Mouse (Mus musculus) natural killer cell, adult 2 months (primary cell): ENCODE data around the gene Hmgcl.

Experiments used
- DNase-seq, 2 experiments: peaks; one replicate each; pipeline ENCODE4 v3.0.0; 2022; ENCODE audit warnings: low spot score in 2 of 2

The Hmgcl gene

GRCm38 (mm10) chr4:135986301-135986942, 40.2 kb downstream of the Hmgcl start:
- DNase-seq, result peak in 1 of 2 experiments; percentile 22

DNA sequence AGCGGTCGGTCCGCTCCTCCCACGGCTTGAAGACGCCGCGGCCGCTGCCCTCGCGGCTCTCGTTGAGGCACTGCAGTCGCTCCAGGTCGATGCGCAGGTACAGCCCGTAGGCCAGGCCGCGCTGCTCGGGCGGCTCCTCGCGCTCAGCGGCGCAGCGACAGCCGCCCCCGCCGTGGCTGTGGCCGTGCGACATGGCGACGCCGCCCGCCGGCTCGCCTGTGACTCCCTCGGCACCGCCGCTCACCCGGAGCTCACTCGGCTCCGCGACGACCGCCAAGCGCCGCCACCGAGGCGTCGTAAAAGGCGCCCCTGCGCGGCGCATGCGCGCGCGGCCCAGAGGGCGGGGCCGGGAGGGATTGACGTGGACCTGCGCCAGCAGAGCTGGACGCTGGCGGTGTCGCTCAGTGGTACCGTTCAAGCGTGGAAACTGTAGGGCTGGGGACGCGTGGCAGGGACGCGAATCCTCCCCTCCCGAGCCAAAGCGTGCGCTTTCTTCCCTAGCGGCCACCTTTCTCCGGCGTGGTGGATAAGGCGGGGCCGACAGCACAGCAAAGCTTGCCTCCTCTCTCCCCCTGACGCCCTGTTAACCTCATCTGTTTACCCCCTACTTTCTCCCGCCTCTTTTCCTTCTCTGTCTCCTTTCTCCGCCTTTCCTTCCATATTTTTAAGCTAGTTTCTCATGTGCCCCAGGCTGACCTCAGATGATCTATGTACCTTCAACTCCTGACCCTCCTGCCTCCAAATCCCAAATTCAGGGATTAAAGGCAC, 40.9 kb downstream of the Hmgcl start, which contains the start of gene Pithd1:
TSS of gene Pithd1 (minus strand) at position 322 of the 768 bp plus-strand sequence.
- DNase-seq, result peak; percentile 92 to 93

DNA sequence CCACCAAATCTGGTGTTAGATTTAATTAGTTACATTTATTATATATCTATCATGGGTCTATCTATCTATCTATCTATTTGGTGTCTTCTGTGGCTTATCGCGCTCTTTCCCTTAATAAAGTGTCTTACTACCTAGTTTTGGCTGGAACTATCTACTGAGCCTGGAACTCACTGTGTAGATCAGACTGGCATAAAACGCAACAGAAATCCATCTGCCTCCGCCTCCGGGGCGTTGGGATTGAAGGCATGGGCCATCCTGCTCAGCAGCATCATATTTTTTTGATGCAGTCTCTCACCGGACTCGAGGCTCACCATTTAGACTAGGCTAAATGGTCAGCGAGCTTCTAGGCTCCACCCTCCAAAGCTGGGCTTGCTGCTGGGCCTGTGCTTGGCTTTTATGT, 41.5 kb downstream of the Hmgcl start:
- DNase-seq, result no peak

DNA sequence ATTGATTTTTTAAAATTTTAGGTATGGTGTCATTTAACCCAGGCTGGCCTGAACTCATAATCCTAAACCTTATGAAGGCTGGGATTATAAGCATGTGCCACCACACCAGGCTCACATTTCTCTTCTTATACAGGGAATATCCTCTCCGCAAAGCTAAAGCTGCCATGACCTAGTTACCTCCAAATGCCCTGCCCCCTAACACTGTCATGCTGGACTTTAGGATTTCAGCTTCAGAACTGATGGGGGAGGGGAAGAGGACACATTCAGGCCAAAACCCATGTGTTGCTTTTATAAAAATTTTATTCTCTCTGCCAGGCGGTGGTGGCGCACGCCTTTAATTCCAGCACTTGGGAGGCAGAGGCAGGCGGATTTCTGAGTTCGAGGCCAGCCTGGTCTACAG, 47.7 kb downstream of the Hmgcl start:
- no peak for DNase-seq

GRCm38 (mm10) chr4:135995118-135995517, 48.9 kb downstream of the Hmgcl start:
- no peak for DNase-seq

GRCm38 (mm10) chr4:136004107-136004675, 57.9 kb downstream of the Hmgcl start:
- no peak for DNase-seq

DNA sequence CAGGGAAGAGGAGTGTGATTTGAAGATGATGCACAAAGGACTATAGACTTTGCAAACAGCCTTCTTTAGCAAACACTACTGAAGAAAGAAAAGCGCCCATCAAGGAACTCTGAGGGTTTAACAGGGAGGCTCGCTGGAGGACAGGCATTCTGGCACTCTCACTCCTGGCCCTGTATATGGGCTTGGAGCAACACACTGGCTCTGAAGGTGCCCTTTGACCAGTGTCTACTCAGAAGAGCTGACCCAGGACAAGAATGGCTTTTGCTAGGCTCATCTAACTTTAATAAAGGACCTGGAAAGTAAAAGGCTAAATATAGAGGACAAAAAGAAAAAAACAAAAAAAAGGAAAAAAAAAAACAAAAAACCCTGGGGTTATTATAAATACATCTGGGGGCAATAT, 58.7 kb downstream of the Hmgcl start:
- no peak for DNase-seq

- DNase-seq, result peak; percentile 30 to 45
These were observed 60.6 kb downstream of the Hmgcl start for GRCm38 (mm10) chr4:136006821-136007220.

GRCm38 (mm10) chr4:136008782-136009447, 62.7 kb downstream of the Hmgcl start:
- no peak for DNase-seq

- DNase-seq, result no peak
These were observed 64.3 kb downstream of the Hmgcl start for GRCm38 (mm10) chr4:136010586-136010985.
